Mouse (Mus musculus): Measurements from ENCODE around the gene Cmtr1.
"Not testable (repeated sequence)": the region's sequence is repeated elsewhere in the genome, so short reads cannot be mapped to it uniquely, and the experiment has no call there.

The Cmtr1 gene

GRCm38 (mm10) chr17:29660076-29660761 is at the start of gene Cmtr1:
TSS of gene Cmtr1 (plus strand) at chr17:29660595.
- peak; percentile 97 for DNase-seq (ENCODE audit: extremely low read depth, insufficient read length, low spot score)

- DNase-seq (ENCODE audit: extremely low read depth, insufficient read length, low spot score): not testable (repeated sequence)
Observed at GRCm38 (mm10) chr17:29613453-29613852, 46.9 kb upstream of the Cmtr1 start.

- peak; percentile 98 for DNase-seq (ENCODE audit: extremely low read depth, insufficient read length, low spot score)
Observed at GRCm38 (mm10) chr17:29614115-29615023, 46.0 kb upstream of the Cmtr1 start, which contains the start of the genes Rnf8 and Gm28043. TSS of gene Rnf8 (plus strand) at chr17:29614790. TSS of gene Gm28043 (plus strand) at chr17:29614876.

- DNase-seq (ENCODE audit: extremely low read depth, insufficient read length, low spot score): no peak
Observed at GRCm38 (mm10) chr17:29615024-29615551, 45.3 kb upstream of the Cmtr1 start.

- no peak for DNase-seq (ENCODE audit: extremely low read depth, insufficient read length, low spot score)
Observed at GRCm38 (mm10) chr17:29615616-29616015, 44.8 kb upstream of the Cmtr1 start.

- DNase-seq (ENCODE audit: extremely low read depth, insufficient read length, low spot score): no peak
Observed at GRCm38 (mm10) chr17:29619231-29619630, 41.2 kb upstream of the Cmtr1 start.

GRCm38 (mm10) chr17:29623488-29623887 is 36.9 kb upstream of the Cmtr1 start:
- no peak for DNase-seq (ENCODE audit: extremely low read depth, insufficient read length, low spot score)

GRCm38 (mm10) chr17:29627285-29627684 is 33.1 kb upstream of the Cmtr1 start:
- no peak for DNase-seq (ENCODE audit: extremely low read depth, insufficient read length, low spot score)

- no peak for DNase-seq (ENCODE audit: extremely low read depth, insufficient read length, low spot score)
Observed at GRCm38 (mm10) chr17:29628946-29629345, 31.4 kb upstream of the Cmtr1 start.

GRCm38 (mm10) chr17:29629620-29630019 is 30.8 kb upstream of the Cmtr1 start:
- no peak for DNase-seq (ENCODE audit: extremely low read depth, insufficient read length, low spot score)

GRCm38 (mm10) chr17:29632312-29632711 is 28.1 kb upstream of the Cmtr1 start:
- no peak for DNase-seq (ENCODE audit: extremely low read depth, insufficient read length, low spot score)

- DNase-seq (ENCODE audit: extremely low read depth, insufficient read length, low spot score): no peak
Observed at GRCm38 (mm10) chr17:29635492-29635891, 24.9 kb upstream of the Cmtr1 start.

GRCm38 (mm10) chr17:29636118-29636517 is 24.3 kb upstream of the Cmtr1 start:
- DNase-seq (ENCODE audit: extremely low read depth, insufficient read length, low spot score): no peak

GRCm38 (mm10) chr17:29637377-29637776 is 23.0 kb upstream of the Cmtr1 start:
- no peak for DNase-seq (ENCODE audit: extremely low read depth, insufficient read length, low spot score)

- no peak for DNase-seq (ENCODE audit: extremely low read depth, insufficient read length, low spot score)
Observed at GRCm38 (mm10) chr17:29637895-29638294, 22.5 kb upstream of the Cmtr1 start.

- DNase-seq (ENCODE audit: extremely low read depth, insufficient read length, low spot score): no peak
Observed at GRCm38 (mm10) chr17:29640971-29641370, 19.4 kb upstream of the Cmtr1 start.

GRCm38 (mm10) chr17:29642219-29642618 is 18.2 kb upstream of the Cmtr1 start:
- DNase-seq (ENCODE audit: extremely low read depth, insufficient read length, low spot score): no peak

- DNase-seq (ENCODE audit: extremely low read depth, insufficient read length, low spot score): no peak
Observed at GRCm38 (mm10) chr17:29658249-29658648, 2.1 kb upstream of the Cmtr1 start.

GRCm38 (mm10) chr17:29660762-29661391 is 482 bp downstream of the Cmtr1 start:
- no peak for DNase-seq (ENCODE audit: extremely low read depth, insufficient read length, low spot score)

- no peak for DNase-seq (ENCODE audit: extremely low read depth, insufficient read length, low spot score)
Observed at GRCm38 (mm10) chr17:29662145-29662544, 1.8 kb downstream of the Cmtr1 start.
